Mouse (Mus musculus): Measurements from ENCODE around the gene Arhgef28.

GRCm38 (mm10) chr13:97927376-97928134, 278.7 kb downstream of the Arhgef28 start:
- no peak for TF ChIP-seq EP300 (IDR thresholded peaks at IDR 0.05; ENCODE audit: low read depth)
- TF ChIP-seq CTCF (IDR thresholded peaks at IDR 0.05; ENCODE audit: low read depth) = no peak
